Mouse (Mus musculus): Measurements from ENCODE around the gene Gm13420.

GRCm38 (mm10) chr2:29716691-29717090 is 34.8 kb downstream of the Gm13420 start:
- TF ChIP-seq CTCF (IDR thresholded peaks at IDR 0.05; ENCODE audit: extremely low read depth, insufficient read depth, low read length) (no peak), POLR2A (IDR thresholded peaks at IDR 0.05; ENCODE audit: extremely low read depth, insufficient read depth, low read length) (no peak)

Data from cortical plate, adult 2 months (tissue).